In the genomic region with DNA sequence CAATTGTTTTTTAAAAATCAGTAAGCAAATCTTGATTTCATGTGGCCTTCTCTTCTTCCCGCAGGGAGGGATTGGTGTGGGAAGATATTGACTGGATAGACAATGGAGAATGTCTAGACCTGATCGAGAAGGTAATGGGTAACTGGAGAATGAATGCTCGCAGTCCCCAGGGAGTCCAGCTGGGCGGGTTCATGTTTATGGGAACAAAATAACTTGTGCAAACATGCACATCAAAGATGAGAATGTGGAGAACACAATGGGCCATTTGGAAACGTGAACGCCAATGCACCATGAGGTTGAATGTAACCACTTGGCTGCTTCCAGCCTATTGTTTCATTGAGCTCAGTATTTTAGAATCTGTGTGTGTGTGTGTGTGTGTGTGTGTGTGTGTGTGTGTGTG, we compare ENCODE assay signal across 34 mouse cellular contexts.
"Had no signal": no experiment of that assay in that cellular context is flagged by ENCODE, and none has a peak within 500 bp of the region (broad histone marks: within the 10 kb centered on the region; RNA-seq: fewer than 3 reads in every experiment).

No protein-coding gene starts in this region.

- H3K27ac ChIP-seq: heart, embryonic 10.5 days; heart, embryonic 13.5 days; heart, embryonic 15.5 days; hindbrain, embryonic 12.5 days; hindbrain, embryonic 13.5 days; hindbrain, embryonic 14.5 days; hindbrain, embryonic 15.5 days; hindbrain, postnatal 0 days; intestine, embryonic 15.5 days; kidney, embryonic 15.5 days; kidney, postnatal 0 days; layer of hippocampus, adult 2 months had no signal

- ATAC-seq: hindbrain, embryonic 16.5 days; hindbrain, postnatal 0 days; inflammation-experienced regulatory T-cells, adult 6 months; intestine, embryonic 15.5 days; intestine, embryonic 16.5 days; intestine, postnatal 0 days had no signal

- H3K4me2 ChIP-seq: heart, embryonic 11.5 days; heart, embryonic 12.5 days; heart, embryonic 13.5 days; heart, embryonic 15.5 days; hindbrain, embryonic 12.5 days; hindbrain, embryonic 13.5 days; hindbrain, embryonic 14.5 days; hindbrain, embryonic 15.5 days; intestine, embryonic 15.5 days; kidney, embryonic 15.5 days had no signal

- H3K9me3 ChIP-seq: heart, embryonic 10.5 days; heart, embryonic 12.5 days; heart, embryonic 13.5 days; heart, embryonic 15.5 days; hindbrain, embryonic 10.5 days; hindbrain, embryonic 12.5 days; hindbrain, embryonic 13.5 days; hindbrain, embryonic 15.5 days; intestine, embryonic 15.5 days; kidney, embryonic 15.5 days had no signal

- H3K36me3 ChIP-seq: hindbrain, embryonic 15.5 days had no signal

- H3K27me3 ChIP-seq: heart, embryonic 12.5 days; heart, embryonic 13.5 days; heart, embryonic 15.5 days; hindbrain, embryonic 12.5 days; hindbrain, embryonic 13.5 days; hindbrain, embryonic 15.5 days; intestine, embryonic 15.5 days; kidney, embryonic 15.5 days had no signal

- H3K4me3 ChIP-seq: heart, embryonic 10.5 days; heart, embryonic 12.5 days; heart, embryonic 13.5 days; heart, embryonic 15.5 days; hindbrain, embryonic 10.5 days; hindbrain, embryonic 12.5 days; hindbrain, embryonic 13.5 days; hindbrain, embryonic 15.5 days; intestine, embryonic 15.5 days; kidney, embryonic 15.5 days; layer of hippocampus, adult 2 months had no signal

- H3K9ac ChIP-seq: heart, embryonic 12.5 days; heart, embryonic 13.5 days; heart, embryonic 15.5 days; hindbrain, embryonic 12.5 days; hindbrain, embryonic 13.5 days; hindbrain, embryonic 14.5 days; hindbrain, embryonic 15.5 days; intestine, embryonic 15.5 days; kidney, embryonic 15.5 days had no signal

- H3K4me1 ChIP-seq: heart, embryonic 10.5 days; heart, embryonic 12.5 days; heart, embryonic 13.5 days; heart, embryonic 15.5 days; hindbrain, embryonic 12.5 days; hindbrain, embryonic 13.5 days; intestine, embryonic 15.5 days; kidney, embryonic 15.5 days had no signal

- DNase-seq: heart, postnatal 10 days; heart, postnatal 36 days; heart, postnatal 4 days; kidney, adult 11 months; kidney, adult 18-20 months; kidney, adult 2 months; kidney, adult 8-10 months; kidney, adult 9 months; kidney, postnatal 10 days; kidney, postnatal 14 days; kidney, postnatal 25 days; kidney, postnatal 36 days; kidney, postnatal 4 days; layer of hippocampus, adult 9-11 months; layer of hippocampus, postnatal 36 days had no signal
